Mouse (Mus musculus) layer of hippocampus, postnatal 10 days (tissue): ENCODE measurements around the gene Fhl1. TPM values are rescaled to one million over a fixed set of nuclear protein-coding genes. Genes with fewer than 3 reads are reported as not detected.

ENCODE experiments used
- total RNA-seq, 2 experiments: library from RNA; stranded (reverse); gene quantifications; 2 replicates each; pipeline ENCODE4 v1.2.3; 2021

Fhl1 gene
- total RNA-seq, 2 experiments from 2014 or later = 154 to 160 TPM

Other genes with a start within 250 kb of the Fhl1 start
- not detected for gene Gm10477, start 207.0 kb upstream of the Fhl1 start, total RNA-seq
- not detected for gene Gm648, start 182.2 kb upstream of the Fhl1 start, total RNA-seq
- 10 to 100 TPM; 35.0 to 37.1 TPM for gene Mmgt1, start 133.7 kb upstream of the Fhl1 start, total RNA-seq
- 10 to 100 TPM; 99.6 to 99.7 TPM for gene Slc9a6, start 122.0 kb upstream of the Fhl1 start, total RNA-seq
- under 1 TPM; 0.21 to 0.22 TPM for gene Map7d3, start 90.5 kb downstream of the Fhl1 start, total RNA-seq
- gene Adgrg4, start 138.4 kb downstream of the Fhl1 start, total RNA-seq = not detected